Mouse (Mus musculus): ENCODE measurements around the gene Ing4. TPM values are rescaled to one million over a fixed set of nuclear protein-coding genes. Genes with fewer than 3 reads are reported as not detected.
"Not testable (repeated sequence)": the region's sequence is repeated elsewhere in the genome, so short reads cannot be mapped to it uniquely, and the experiment has no call there.

Ing4 gene
- total and polyA plus RNA-seq, 2 experiments from 2014 or later = 60.4 to 97.8 TPM

DNA sequence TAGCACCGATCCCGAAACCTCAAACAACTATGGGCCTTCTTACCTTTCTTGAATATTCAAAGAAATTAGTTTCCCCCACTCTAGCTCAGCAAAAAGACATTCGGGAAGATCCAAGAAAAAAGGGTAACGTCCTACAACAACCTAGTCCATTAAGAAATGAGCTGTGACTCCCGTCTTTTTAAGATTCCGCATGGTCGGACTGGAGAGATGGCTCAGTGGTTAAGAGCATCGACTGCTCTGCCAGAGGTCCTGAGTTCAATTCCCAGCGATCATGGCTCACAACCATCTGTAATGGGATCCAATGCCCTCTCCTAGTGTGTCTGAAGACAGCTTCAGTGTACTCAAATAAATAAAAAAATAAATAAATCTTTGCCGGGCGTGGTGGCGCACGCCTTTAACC, 31.5 kb upstream of the Ing4 start:
- Histone ChIP-seq H3K4me1 (ENCODE audit: insufficient read depth, low read length) (no peaks in the 10 kb centered on the region), H3K4me3 (ENCODE audit: low read depth, low read length) (peak overlapping the region; percentile 77), H3K9ac (replicated peaks; ENCODE audit: low read length, poor library complexity, severe bottlenecking) (peak overlapping the region; percentile 62), H3K9me3 (ENCODE audit: low read length) (no peaks in the 10 kb centered on the region), H3K36me3 (ENCODE audit: insufficient read depth, low read length) (peaks cover 9% of the 10 kb centered on the region; the same call in 1 of the 2 replicates), H3K27me3 (ENCODE audit: insufficient read depth, low read length) (no peaks in the 10 kb centered on the region), H3K27ac (ENCODE audit: low read depth, low read length) (peak overlapping the region; percentile 96), H3K4me2 (ENCODE audit: low read depth, low read length, poor library complexity, severe bottlenecking) (peak overlapping the region; percentile 42)
- 40% methylated on average over 13 of the region's 13 CpGs for WGBS
- DNase-seq (ENCODE audit: low spot score) (no peak), ATAC-seq (ENCODE audit: low FRiP score) (0 out of 2 replicates have a peak, but pooled peaks have one; percentile 0)
- TF ChIP-seq CTCF (IDR thresholded peaks at IDR 0.05) = no peak

- Histone ChIP-seq H3K4me3 (ENCODE audit: low read depth, low read length) (peak overlapping the region; percentile 77), H3K36me3 (ENCODE audit: insufficient read depth, low read length) (peaks cover 9% of the 10 kb centered on the region), H3K9ac (replicated peaks; ENCODE audit: low read length, poor library complexity, severe bottlenecking) (peak overlapping the region; percentile 89), H3K9me3 (ENCODE audit: low read length) (no peaks in the 10 kb centered on the region), H3K27me3 (ENCODE audit: insufficient read depth, low read length) (no peaks in the 10 kb centered on the region), H3K4me2 (ENCODE audit: low read depth, low read length, poor library complexity, severe bottlenecking) (peak overlapping the region; percentile 88), H3K27ac (ENCODE audit: low read depth, low read length) (peak overlapping the region; percentile 96), H3K4me1 (ENCODE audit: insufficient read depth, low read length) (no peaks in the 10 kb centered on the region)
- no peak for TF ChIP-seq CTCF (IDR thresholded peaks at IDR 0.05)
- ATAC-seq (ENCODE audit: low FRiP score) = peak; percentile 97
- DNase-seq (ENCODE audit: low spot score) = peak; percentile 99
- under 1% methylated on average over 29 of the region's 34 CpGs for WGBS
Observed at GRCm38 (mm10) chr6:125008586-125009128, 30.9 kb upstream of the Ing4 start.

DNA sequence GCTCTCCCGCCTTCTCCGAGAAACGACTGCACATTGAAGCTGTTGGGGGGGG, 30.6 kb upstream of the Ing4 start, which contains the start of gene Zfp384:
Gene Zfp384, plus strand, starts transcription at position 17 of the 52 bp plus-strand sequence.
- Histone ChIP-seq H3K4me2 (ENCODE audit: low read depth, low read length, poor library complexity, severe bottlenecking) (peak within 1 kb of the TSS; percentile 88), H3K27me3 (ENCODE audit: insufficient read depth, low read length) (no peaks in the 10 kb centered on the region), H3K9me3 (ENCODE audit: low read length) (no peaks in the 10 kb centered on the region), H3K27ac (ENCODE audit: low read depth, low read length) (peak within 1 kb of the TSS; percentile 96), H3K9ac (replicated peaks; ENCODE audit: low read length, poor library complexity, severe bottlenecking) (peak within 1 kb of the TSS; percentile 89), H3K4me3 (ENCODE audit: low read depth, low read length) (peak within 1 kb of the TSS; percentile 77), H3K4me1 (ENCODE audit: insufficient read depth, low read length) (no peaks in the 10 kb centered on the region), H3K36me3 (ENCODE audit: insufficient read depth, low read length) (peaks cover 9% of the 10 kb centered on the region)
- WGBS = no CpG with 5 or more reads among the region's 3 CpGs
- TF ChIP-seq CTCF (IDR thresholded peaks at IDR 0.05) = no peak
- ATAC-seq (ENCODE audit: low FRiP score) (no peak), DNase-seq (ENCODE audit: low spot score) (no peak)

GRCm38 (mm10) chr6:125009181-125010073, 30.1 kb upstream of the Ing4 start:
- DNase-seq (ENCODE audit: low spot score) = peak; percentile 89
- under 1% methylated on average over 21 of the region's 78 CpGs for WGBS
- Histone ChIP-seq H3K36me3 (ENCODE audit: insufficient read depth, low read length) (peaks cover 9% of the 10 kb centered on the region), H3K4me3 (ENCODE audit: low read depth, low read length) (peak overlapping the region; percentile 77), H3K4me1 (ENCODE audit: insufficient read depth, low read length) (no peaks in the 10 kb centered on the region), H3K9ac (replicated peaks; ENCODE audit: low read length, poor library complexity, severe bottlenecking) (peak overlapping the region; percentile 89), H3K4me2 (ENCODE audit: low read depth, low read length, poor library complexity, severe bottlenecking) (peak overlapping the region; percentile 88), H3K27ac (ENCODE audit: low read depth, low read length) (peak overlapping the region; percentile 96), H3K9me3 (ENCODE audit: low read length) (no peaks in the 10 kb centered on the region), H3K27me3 (ENCODE audit: insufficient read depth, low read length) (no peaks in the 10 kb centered on the region)
- TF ChIP-seq CTCF (IDR thresholded peaks at IDR 0.05) = no peak
- ATAC-seq (ENCODE audit: low FRiP score) = peak; percentile 87

DNA sequence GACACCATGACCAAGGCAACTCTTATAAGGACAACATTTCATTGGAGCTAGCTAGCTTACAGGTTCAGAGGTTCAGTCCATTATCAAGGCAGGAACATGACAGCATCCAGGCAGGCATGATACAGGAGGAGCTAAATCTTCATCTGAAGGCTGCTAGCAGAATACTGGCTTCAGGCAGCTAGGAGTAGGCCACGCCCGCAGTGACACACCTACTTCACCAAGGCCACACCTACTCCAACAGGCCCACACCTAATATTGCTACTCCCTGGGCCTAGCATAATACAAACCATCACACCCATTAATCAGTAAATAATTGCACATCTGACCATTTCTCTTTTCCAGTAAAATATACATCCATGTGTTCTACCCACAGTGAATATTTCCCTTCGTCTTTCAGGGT, 21.9 kb upstream of the Ing4 start:
- no peaks in the 10 kb centered on the region for H3K9me3 ChIP-seq (ENCODE audit: low read length)
- H3K36me3 ChIP-seq (ENCODE audit: insufficient read depth, low read length) = peaks cover 7% of the 10 kb centered on the region; the same call in 1 of the 2 replicates
- H3K9ac ChIP-seq (replicated peaks; ENCODE audit: low read length, poor library complexity, severe bottlenecking) = no peak overlapping the region
- ATAC-seq (ENCODE audit: low FRiP score) (no peak), DNase-seq (ENCODE audit: low spot score) (no peak)
- H3K4me2 ChIP-seq (ENCODE audit: low read depth, low read length, poor library complexity, severe bottlenecking) = no peak overlapping the region
- no peaks in the 10 kb centered on the region for H3K27me3 ChIP-seq (ENCODE audit: insufficient read depth, low read length)
- no peak for TF ChIP-seq CTCF (IDR thresholded peaks at IDR 0.05)
- no peak overlapping the region for H3K27ac ChIP-seq (ENCODE audit: low read depth, low read length)
- H3K4me3 ChIP-seq (ENCODE audit: low read depth, low read length) = no peak overlapping the region
- no peaks in the 10 kb centered on the region for H3K4me1 ChIP-seq (ENCODE audit: insufficient read depth, low read length)
- 92% methylated on average over 3 of the region's 3 CpGs for WGBS

- not testable (repeated sequence) for H3K4me3 ChIP-seq (ENCODE audit: low read depth, low read length); H3K27me3 ChIP-seq (ENCODE audit: insufficient read depth, low read length); H3K9me3 ChIP-seq (ENCODE audit: low read length); H3K4me1 ChIP-seq (ENCODE audit: insufficient read depth, low read length); H3K4me2 ChIP-seq (ENCODE audit: low read depth, low read length, poor library complexity, severe bottlenecking); H3K27ac ChIP-seq (ENCODE audit: low read depth, low read length); H3K9ac ChIP-seq (replicated peaks; ENCODE audit: low read length, poor library complexity, severe bottlenecking)
- peaks cover 46% of the 10 kb centered on the region for H3K36me3 ChIP-seq (ENCODE audit: insufficient read depth, low read length)
- DNase-seq (ENCODE audit: low spot score) (peak; percentile 51), ATAC-seq (ENCODE audit: low FRiP score) (0 out of 2 replicates have a peak, but pooled peaks have one; percentile 13)
- peak; percentile 86 for TF ChIP-seq CTCF (IDR thresholded peaks at IDR 0.05)
- WGBS = 32% methylated on average over 7 of the region's 9 CpGs
Observed at GRCm38 (mm10) chr6:125030532-125030931, 9.0 kb upstream of the Ing4 start.

Data from midbrain, postnatal 0 days (tissue).